ENCODE assay signal across 17 mouse cellular contexts in genomic region chr8:111812835-111813234, GRCm38 (mm10). TPM values are rescaled to one million over a fixed set of nuclear protein-coding genes. Genes with fewer than 3 reads are reported as not detected.
A peak's percentile ranks its signal among the peaks of the same experiment; 100 is the strongest.
DNase-seq lines count a peak whose midpoint lies in the region; ATAC-seq and TF ChIP-seq lines count a peak whose summit lies in the region.
"Had no signal": no experiment of that assay in that cellular context is flagged by ENCODE, and none has a peak within 500 bp of the region (broad histone marks: within the 10 kb centered on the region; RNA-seq: fewer than 3 reads in every experiment).

No protein-coding gene starts in this region.

- TF ChIP-seq CTCF in intestine, postnatal 0 days (IDR thresholded peaks at IDR 0.05; ENCODE audit: low read depth): peak; percentile 58
- TF ChIP-seq CTCF in stomach, postnatal 0 days (IDR thresholded peaks at IDR 0.05; ENCODE audit: low read depth): peak; percentile 67

- peaks cover 17% of the 10 kb centered on the region; the same call in 1 of the 2 replicates for H3K36me3 ChIP-seq in forebrain, embryonic 13.5 days (ENCODE audit: poor library complexity, severe bottlenecking)
- peaks cover 44% of the 10 kb centered on the region for H3K36me3 ChIP-seq in forebrain, embryonic 10.5 days (replicated peaks)
- 0 out of 2 replicates have a peak, but pooled peaks cover 7% of the 10 kb centered on the region for H3K36me3 ChIP-seq in intestine, postnatal 0 days (ENCODE audit: control insufficient read depth, insufficient read depth)
- H3K36me3 ChIP-seq in intestine, embryonic 15.5 days: no peaks in the 10 kb centered on the region
- H3K36me3 ChIP-seq in midbrain, embryonic 16.5 days (ENCODE audit: control insufficient read depth, insufficient read depth, low read length): no peaks in the 10 kb centered on the region
- peaks cover 52% of the 10 kb centered on the region for H3K36me3 ChIP-seq in midbrain, embryonic 10.5 days
- H3K36me3 ChIP-seq in stomach, postnatal 0 days (ENCODE audit: control insufficient read depth, insufficient read depth, low read length): peaks cover 5% of the 10 kb centered on the region; the same call in 1 of the 2 replicates
- H3K36me3 ChIP-seq: hindbrain, embryonic 15.5 days had no signal

- H3K4me3 ChIP-seq in forebrain, embryonic 13.5 days: no peak overlapping the region
- H3K4me3 ChIP-seq in forebrain, embryonic 10.5 days: no peak overlapping the region
- H3K4me3 ChIP-seq in intestine, postnatal 0 days (ENCODE audit: low read depth, low read length): no peak overlapping the region
- no peak overlapping the region for H3K4me3 ChIP-seq in intestine, embryonic 15.5 days (replicated peaks)
- no peak overlapping the region for H3K4me3 ChIP-seq in midbrain, embryonic 16.5 days (ENCODE audit: low read depth, low read length)
- H3K4me3 ChIP-seq in midbrain, embryonic 10.5 days: no peak overlapping the region
- no peak overlapping the region for H3K4me3 ChIP-seq in stomach, postnatal 0 days (ENCODE audit: low read depth, low read length)
- H3K4me3 ChIP-seq: embryonic facial prominence, embryonic 10.5 days; heart, embryonic 13.5 days; hindbrain, embryonic 15.5 days; liver, embryonic 13.5 days; neural tube, embryonic 15.5 days had no signal

- DNase-seq in forebrain, embryonic 10.5 days (ENCODE audit: extremely low spot score, low spot score): no peak
- DNase-seq in midbrain, embryonic 10.5 days (ENCODE audit: low spot score): no peak
- no peak for DNase-seq in stomach, postnatal 0 days (ENCODE audit: low spot score)
- no peak for DNase-seq in yolk sac, embryonic 10.5 days (ENCODE audit: low spot score)
- DNase-seq: cerebellum, adult 9-11 months; gastrocnemius, postnatal 14 days; kidney, adult 9 months; liver, embryonic 13.5 days; lung, postnatal 4 days had no signal

- TF ChIP-seq EP300 in stomach, postnatal 0 days (optimal IDR thresholded peaks at IDR 0.05): no peak

- no peaks in the 10 kb centered on the region for H3K27me3 ChIP-seq in forebrain, embryonic 13.5 days
- H3K27me3 ChIP-seq in forebrain, embryonic 10.5 days (ENCODE audit: poor library complexity, severe bottlenecking): no peaks in the 10 kb centered on the region
- H3K27me3 ChIP-seq in intestine, postnatal 0 days (replicated peaks; ENCODE audit: control insufficient read depth, insufficient read depth, low read length): no peaks in the 10 kb centered on the region
- no peaks in the 10 kb centered on the region for H3K27me3 ChIP-seq in intestine, embryonic 15.5 days (replicated peaks)
- no peaks in the 10 kb centered on the region for H3K27me3 ChIP-seq in midbrain, embryonic 16.5 days (ENCODE audit: control insufficient read depth, insufficient read depth, low read depth, low read length)
- no peaks in the 10 kb centered on the region for H3K27me3 ChIP-seq in midbrain, embryonic 10.5 days (ENCODE audit: low read depth, poor library complexity, severe bottlenecking)
- H3K27me3 ChIP-seq in stomach, postnatal 0 days (ENCODE audit: control insufficient read depth, insufficient read depth, low read length): no peaks in the 10 kb centered on the region
- H3K27me3 ChIP-seq: heart, embryonic 13.5 days; hindbrain, embryonic 15.5 days; liver, embryonic 13.5 days; neural tube, embryonic 15.5 days had no signal

- no peak overlapping the region for H3K27ac ChIP-seq in forebrain, embryonic 13.5 days
- no peak overlapping the region for H3K27ac ChIP-seq in forebrain, embryonic 10.5 days
- no peak overlapping the region for H3K27ac ChIP-seq in intestine, postnatal 0 days (ENCODE audit: low read depth, low read length)
- H3K27ac ChIP-seq in intestine, embryonic 15.5 days: no peak overlapping the region
- peak overlapping the region; percentile 38; the same call in 1 of the 2 replicates for H3K27ac ChIP-seq in midbrain, embryonic 16.5 days (ENCODE audit: low read length)
- no peak overlapping the region for H3K27ac ChIP-seq in midbrain, embryonic 10.5 days (replicated peaks)
- no peak overlapping the region for H3K27ac ChIP-seq in stomach, postnatal 0 days (replicated peaks)
- H3K27ac ChIP-seq: embryonic facial prominence, embryonic 10.5 days; heart, embryonic 13.5 days; hindbrain, embryonic 15.5 days; liver, embryonic 13.5 days; neural tube, embryonic 15.5 days had no signal

- no peak overlapping the region for H3K9ac ChIP-seq in forebrain, embryonic 13.5 days
- no peak overlapping the region for H3K9ac ChIP-seq in intestine, postnatal 0 days (ENCODE audit: low read depth, low read length)
- no peak overlapping the region for H3K9ac ChIP-seq in intestine, embryonic 15.5 days
- no peak overlapping the region for H3K9ac ChIP-seq in midbrain, embryonic 16.5 days (ENCODE audit: low read depth, low read length)
- H3K9ac ChIP-seq in stomach, postnatal 0 days (ENCODE audit: low read length): no peak overlapping the region
- H3K9ac ChIP-seq: heart, embryonic 13.5 days; hindbrain, embryonic 15.5 days; liver, embryonic 13.5 days; neural tube, embryonic 15.5 days had no signal

- WGBS in forebrain, embryonic 13.5 days: 80% methylated on average over 1 of the region's 1 CpGs
- WGBS in forebrain, embryonic 10.5 days: 81% methylated on average over 1 of the region's 1 CpGs
- 76% methylated on average over 1 of the region's 1 CpGs for WGBS in intestine, postnatal 0 days
- 70% methylated on average over 1 of the region's 1 CpGs for WGBS in intestine, embryonic 15.5 days
- 78% methylated on average over 1 of the region's 1 CpGs for WGBS in midbrain, embryonic 16.5 days
- 89% methylated on average over 1 of the region's 1 CpGs for WGBS in midbrain, embryonic 10.5 days
- 70% methylated on average over 1 of the region's 1 CpGs for WGBS in stomach, postnatal 0 days

- 0 out of 2 replicates have a peak, but pooled peaks have one; percentile 16 for ATAC-seq in forebrain, embryonic 13.5 days
- ATAC-seq in intestine, postnatal 0 days: no peak
- no peak for ATAC-seq in intestine, embryonic 15.5 days
- ATAC-seq in midbrain, embryonic 16.5 days: no peak
- no peak for ATAC-seq in stomach, postnatal 0 days (ENCODE audit: low FRiP score, low TSS enrichment)

- peaks cover 3% of the 10 kb centered on the region; the same call in 1 of the 2 replicates for H3K4me1 ChIP-seq in forebrain, embryonic 13.5 days
- H3K4me1 ChIP-seq in forebrain, embryonic 10.5 days: peaks cover 11% of the 10 kb centered on the region; the same call in 1 of the 2 replicates
- H3K4me1 ChIP-seq in intestine, postnatal 0 days (replicated peaks; ENCODE audit: control insufficient read depth, insufficient read depth, low read length): no peaks in the 10 kb centered on the region
- H3K4me1 ChIP-seq in intestine, embryonic 15.5 days (replicated peaks): no peaks in the 10 kb centered on the region
- H3K4me1 ChIP-seq in midbrain, embryonic 16.5 days (ENCODE audit: control insufficient read depth, insufficient read depth, low read length): peaks cover 11% of the 10 kb centered on the region
- H3K4me1 ChIP-seq in midbrain, embryonic 10.5 days: no peaks in the 10 kb centered on the region
- no peaks in the 10 kb centered on the region for H3K4me1 ChIP-seq in stomach, postnatal 0 days (replicated peaks; ENCODE audit: control insufficient read depth, insufficient read depth)
- H3K4me1 ChIP-seq: embryonic facial prominence, embryonic 10.5 days; liver, embryonic 13.5 days had no signal

- no peak overlapping the region for H3K4me2 ChIP-seq in forebrain, embryonic 13.5 days
- no peak overlapping the region for H3K4me2 ChIP-seq in intestine, postnatal 0 days (replicated peaks; ENCODE audit: low read depth)
- H3K4me2 ChIP-seq in intestine, embryonic 15.5 days (replicated peaks): no peak overlapping the region
- no peak overlapping the region for H3K4me2 ChIP-seq in midbrain, embryonic 16.5 days (ENCODE audit: low read length)
- no peak overlapping the region for H3K4me2 ChIP-seq in stomach, postnatal 0 days (replicated peaks; ENCODE audit: low read depth)
- H3K4me2 ChIP-seq: heart, embryonic 13.5 days; hindbrain, embryonic 15.5 days; liver, embryonic 13.5 days; neural tube, embryonic 15.5 days had no signal

- H3K9me3 ChIP-seq in forebrain, embryonic 13.5 days (replicated peaks): no peaks in the 10 kb centered on the region
- H3K9me3 ChIP-seq in forebrain, embryonic 10.5 days: no peaks in the 10 kb centered on the region
- no peaks in the 10 kb centered on the region for H3K9me3 ChIP-seq in intestine, postnatal 0 days (ENCODE audit: control insufficient read depth)
- H3K9me3 ChIP-seq in intestine, embryonic 15.5 days: no peaks in the 10 kb centered on the region
- H3K9me3 ChIP-seq in midbrain, embryonic 16.5 days (replicated peaks; ENCODE audit: control insufficient read depth, low read length, poor library complexity, severe bottlenecking): no peaks in the 10 kb centered on the region
- H3K9me3 ChIP-seq in midbrain, embryonic 10.5 days (replicated peaks): no peaks in the 10 kb centered on the region
- H3K9me3 ChIP-seq in stomach, postnatal 0 days (ENCODE audit: control insufficient read depth, low read length): no peaks in the 10 kb centered on the region
- H3K9me3 ChIP-seq: embryonic facial prominence, embryonic 10.5 days; heart, embryonic 13.5 days; hindbrain, embryonic 15.5 days; liver, embryonic 13.5 days; neural tube, embryonic 15.5 days had no signal

RNA-seq across cellular contexts. Expression of gene Cfdp1, which starts 41.3 kb away (rescaled TPM):
- polyA plus RNA-seq in forebrain, embryonic 13.5 days (2015; fragmentation: Nextera tagmentation; extraction: Ambion mirVana): 184 and 193 TPM in 2 replicates
- 234 and 248 TPM in 2 replicates for polyA plus RNA-seq in forebrain, embryonic 10.5 days (2016; fragmentation: Nextera tagmentation; extraction: Ambion mirVana)
- 87.2 and 89.5 TPM in 2 replicates for polyA plus RNA-seq in intestine, postnatal 0 days (2015; fragmentation: Nextera tagmentation; extraction: Ambion mirVana)
- 182 and 187 TPM in 2 replicates for polyA plus RNA-seq in intestine, embryonic 15.5 days (2015; fragmentation: Nextera tagmentation; extraction: Ambion mirVana)
- polyA plus RNA-seq in midbrain, embryonic 16.5 days (2015; fragmentation: Nextera tagmentation; extraction: Ambion mirVana): 222 and 233 TPM in 2 replicates
- 205 and 225 TPM in 2 replicates for polyA plus RNA-seq in midbrain, embryonic 10.5 days (2016; fragmentation: Nextera tagmentation; extraction: Ambion mirVana)
- 98.6 and 101 TPM in 2 replicates for polyA plus RNA-seq in stomach, postnatal 0 days (2015; fragmentation: Nextera tagmentation; extraction: Ambion mirVana)
